Mouse (Mus musculus): ENCODE data around the gene Mapk11.
A peak's percentile ranks its signal among the peaks of the same experiment; 100 is the strongest.

Gene Mapk11

GRCm38 (mm10) chr15:89178260-89178860 is 28.9 kb upstream of the Mapk11 start:
- Histone ChIP-seq H3K27me3 (ENCODE audit: control insufficient read depth, insufficient read depth, low read length, poor library complexity, severe bottlenecking) (no peaks in the 10 kb centered on the region), H3K36me3 (ENCODE audit: control insufficient read depth, insufficient read depth, low read length, poor library complexity, severe bottlenecking) (no peaks in the 10 kb centered on the region)
- no peak for DNase-seq (ENCODE audit: low read depth, low spot score)

- peak; percentile 53 for DNase-seq (ENCODE audit: low read depth, low spot score)
- Histone ChIP-seq H3K27me3 (ENCODE audit: control insufficient read depth, insufficient read depth, low read length, poor library complexity, severe bottlenecking) (no peaks in the 10 kb centered on the region), H3K36me3 (ENCODE audit: control insufficient read depth, insufficient read depth, low read length, poor library complexity, severe bottlenecking) (no peaks in the 10 kb centered on the region)
Measured at GRCm38 (mm10) chr15:89177576-89178259, 28.3 kb upstream of the Mapk11 start.

- H3K27me3 ChIP-seq (ENCODE audit: control insufficient read depth, insufficient read depth, low read length, poor library complexity, severe bottlenecking) = no peaks in the 10 kb centered on the region
- no peaks in the 10 kb centered on the region for H3K36me3 ChIP-seq (ENCODE audit: control insufficient read depth, insufficient read depth, low read length, poor library complexity, severe bottlenecking)
- DNase-seq (ENCODE audit: low read depth, low spot score) = peak; percentile 53
Measured at GRCm38 (mm10) chr15:89177121-89177520, 27.7 kb upstream of the Mapk11 start.

GRCm38 (mm10) chr15:89175411-89176155 is 26.2 kb upstream of the Mapk11 start:
- H3K36me3 ChIP-seq (ENCODE audit: control insufficient read depth, insufficient read depth, low read length, poor library complexity, severe bottlenecking) = no peaks in the 10 kb centered on the region
- DNase-seq (ENCODE audit: low read depth, low spot score) = no peak
- no peaks in the 10 kb centered on the region for H3K27me3 ChIP-seq (ENCODE audit: control insufficient read depth, insufficient read depth, low read length, poor library complexity, severe bottlenecking)

DNA sequence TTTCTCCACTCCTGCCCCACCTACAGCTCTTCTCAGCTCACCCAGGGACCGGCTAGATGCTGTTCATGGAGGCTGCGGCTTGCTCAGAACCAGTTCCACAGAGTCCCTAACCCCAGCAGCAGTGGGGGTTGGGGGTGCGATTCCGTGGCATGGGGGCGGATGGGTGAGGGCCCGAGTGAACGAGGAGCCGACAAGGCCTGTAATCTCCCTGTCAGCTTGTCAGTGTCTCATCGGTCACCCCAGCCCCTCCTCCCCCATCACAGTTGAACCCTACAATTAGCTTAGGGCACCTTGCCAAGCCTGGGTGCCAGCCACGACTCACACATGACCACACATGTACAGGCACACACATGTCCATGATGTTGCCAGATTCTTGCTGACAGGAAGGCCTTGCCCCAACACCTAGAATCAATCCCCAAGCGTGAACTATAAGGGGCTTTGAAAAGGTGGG is 25.5 kb upstream of the Mapk11 start:
- no peaks in the 10 kb centered on the region for H3K27me3 ChIP-seq (ENCODE audit: control insufficient read depth, insufficient read depth, low read length, poor library complexity, severe bottlenecking)
- no peak for DNase-seq (ENCODE audit: low read depth, low spot score)
- H3K36me3 ChIP-seq (ENCODE audit: control insufficient read depth, insufficient read depth, low read length, poor library complexity, severe bottlenecking) = no peaks in the 10 kb centered on the region

- H3K27me3 ChIP-seq (ENCODE audit: control insufficient read depth, insufficient read depth, low read length, poor library complexity, severe bottlenecking) = no peaks in the 10 kb centered on the region
- DNase-seq (ENCODE audit: low read depth, low spot score) = peak; percentile 40
- no peaks in the 10 kb centered on the region for H3K36me3 ChIP-seq (ENCODE audit: control insufficient read depth, insufficient read depth, low read length, poor library complexity, severe bottlenecking)
Measured at GRCm38 (mm10) chr15:89173906-89174214, 24.4 kb upstream of the Mapk11 start.

DNA sequence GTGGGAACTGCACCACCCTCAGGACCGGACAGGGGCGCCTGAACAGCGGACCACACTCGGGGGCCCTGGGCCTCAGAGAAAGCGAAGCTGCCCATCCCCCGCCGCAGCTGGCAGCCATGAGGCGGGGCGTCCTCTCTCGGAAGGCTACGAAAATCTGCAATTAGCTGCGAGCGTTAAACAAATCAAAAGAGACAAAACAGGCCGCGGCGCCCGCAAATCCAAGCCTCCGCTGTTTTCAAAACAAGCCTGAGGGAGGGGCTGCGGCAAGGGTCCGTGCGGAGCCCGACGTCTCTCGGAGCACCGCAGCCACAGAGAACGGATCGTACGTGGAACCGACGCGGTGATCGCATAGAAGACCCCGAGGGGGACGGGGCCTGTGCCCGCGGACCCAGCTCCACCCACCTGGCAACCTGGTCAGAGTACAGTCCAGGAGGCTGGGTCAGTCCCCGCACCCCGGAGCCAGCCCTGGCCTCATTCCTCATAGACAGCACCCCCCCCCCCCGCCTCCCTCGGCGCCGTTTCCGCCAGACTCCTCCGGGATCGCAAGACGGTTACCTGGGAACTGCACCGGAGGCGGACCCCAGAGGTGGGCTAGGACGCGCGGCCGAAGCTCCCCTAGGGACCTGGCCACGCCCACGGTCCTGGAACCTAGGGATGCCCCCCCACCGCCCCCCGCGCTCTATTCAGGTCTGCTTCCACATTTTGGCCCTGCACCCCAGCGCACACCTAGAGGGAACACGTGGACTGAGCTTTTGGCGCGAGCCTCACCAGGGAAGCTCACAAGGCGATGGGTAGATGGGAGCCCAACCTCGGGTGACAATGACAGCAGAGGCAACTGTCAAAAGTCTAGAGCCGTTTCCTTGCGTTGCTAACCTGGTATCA is 23.8 kb upstream of the Mapk11 start:
- DNase-seq (ENCODE audit: low read depth, low spot score) = peak; percentile 43
- Histone ChIP-seq H3K36me3 (ENCODE audit: control insufficient read depth, insufficient read depth, low read length, poor library complexity, severe bottlenecking) (no peaks in the 10 kb centered on the region), H3K27me3 (ENCODE audit: control insufficient read depth, insufficient read depth, low read length, poor library complexity, severe bottlenecking) (no peaks in the 10 kb centered on the region)

- DNase-seq (ENCODE audit: low read depth, low spot score) = peak; percentile 26
- H3K36me3 ChIP-seq (ENCODE audit: control insufficient read depth, insufficient read depth, low read length, poor library complexity, severe bottlenecking) = 0 out of 2 replicates have a peak, but pooled peaks cover 1% of the 10 kb centered on the region
- H3K27me3 ChIP-seq (ENCODE audit: control insufficient read depth, insufficient read depth, low read length, poor library complexity, severe bottlenecking) = no peaks in the 10 kb centered on the region
Measured at GRCm38 (mm10) chr15:89172276-89172935, 23.0 kb upstream of the Mapk11 start.

DNA sequence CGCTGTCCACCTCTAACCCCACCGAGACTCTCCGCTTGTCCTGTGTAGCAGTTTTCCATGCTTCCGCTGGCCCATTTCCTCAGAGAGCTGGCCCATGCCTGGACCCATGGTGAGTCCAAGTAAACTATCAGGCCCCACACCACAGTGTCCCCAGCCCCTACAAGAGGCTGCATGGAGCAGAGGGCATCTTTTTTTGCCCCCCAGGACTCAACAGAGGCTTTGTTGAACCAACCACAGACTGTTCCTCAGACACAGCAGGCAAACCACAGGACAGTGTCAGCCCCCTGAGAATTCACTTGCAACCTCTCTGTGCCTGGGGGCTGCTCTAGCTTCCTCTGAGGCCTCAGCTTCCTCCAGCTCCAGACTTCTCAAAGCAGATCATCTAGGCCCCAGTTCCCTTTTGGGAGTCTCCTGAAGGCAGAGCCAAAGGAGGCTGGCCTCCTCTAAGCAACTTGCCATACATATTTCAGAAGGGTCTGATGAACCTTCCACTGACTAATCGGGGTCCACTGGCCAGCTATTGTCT is 22.2 kb upstream of the Mapk11 start:
- DNase-seq (ENCODE audit: low read depth, low spot score) = no peak
- Histone ChIP-seq H3K27me3 (ENCODE audit: control insufficient read depth, insufficient read depth, low read length, poor library complexity, severe bottlenecking) (no peaks in the 10 kb centered on the region), H3K36me3 (ENCODE audit: control insufficient read depth, insufficient read depth, low read length, poor library complexity, severe bottlenecking) (0 out of 2 replicates have a peak, but pooled peaks cover 1% of the 10 kb centered on the region)

DNA sequence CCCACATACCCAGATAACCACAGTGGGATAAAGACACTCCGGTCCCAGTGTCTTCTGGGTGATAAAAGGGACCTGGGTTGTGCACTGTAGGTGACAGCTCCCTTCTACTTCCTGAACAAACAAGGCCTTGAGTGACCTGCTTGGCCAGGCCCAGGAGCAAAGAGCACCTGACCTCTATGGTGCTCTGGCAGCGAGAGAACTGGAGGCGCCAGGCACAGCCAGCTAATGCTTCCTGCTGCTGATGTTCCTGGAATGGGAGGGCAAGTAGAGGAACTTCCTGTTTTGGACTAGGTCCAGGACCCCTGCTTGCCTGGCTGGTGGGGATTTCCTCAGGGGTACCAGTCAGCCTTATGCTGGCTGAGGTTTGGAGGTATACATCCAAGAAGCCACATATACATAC is 20.7 kb upstream of the Mapk11 start:
- no peak for DNase-seq (ENCODE audit: low read depth, low spot score)
- Histone ChIP-seq H3K27me3 (ENCODE audit: control insufficient read depth, insufficient read depth, low read length, poor library complexity, severe bottlenecking) (no peaks in the 10 kb centered on the region), H3K36me3 (ENCODE audit: control insufficient read depth, insufficient read depth, low read length, poor library complexity, severe bottlenecking) (0 out of 2 replicates have a peak, but pooled peaks cover 1% of the 10 kb centered on the region)

DNA sequence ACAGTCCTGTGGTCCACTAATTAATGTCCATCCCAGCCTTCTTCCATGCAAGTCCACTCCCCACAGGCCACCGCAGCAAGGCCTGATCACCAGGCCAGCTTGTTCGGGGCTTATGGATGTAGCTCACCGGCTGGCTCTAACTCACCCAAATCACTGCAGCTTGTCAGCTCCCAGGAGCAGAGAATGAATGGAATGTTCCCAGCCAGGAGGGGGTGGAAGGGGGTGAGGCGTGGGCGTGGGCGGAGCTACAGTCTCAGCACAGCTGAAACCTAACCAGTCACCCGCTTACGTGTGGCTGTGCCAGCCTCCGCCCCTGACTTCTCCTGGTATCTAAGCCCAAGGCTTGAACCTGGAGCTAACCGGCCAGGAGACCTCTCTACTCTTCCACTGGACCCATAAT is 20.0 kb upstream of the Mapk11 start:
- no peak for DNase-seq (ENCODE audit: low read depth, low spot score)
- Histone ChIP-seq H3K36me3 (ENCODE audit: control insufficient read depth, insufficient read depth, low read length, poor library complexity, severe bottlenecking) (0 out of 2 replicates have a peak, but pooled peaks cover 1% of the 10 kb centered on the region), H3K27me3 (ENCODE audit: control insufficient read depth, insufficient read depth, low read length, poor library complexity, severe bottlenecking) (no peaks in the 10 kb centered on the region)

GRCm38 (mm10) chr15:89168922-89169321 is 19.5 kb upstream of the Mapk11 start:
- Histone ChIP-seq H3K27me3 (ENCODE audit: control insufficient read depth, insufficient read depth, low read length, poor library complexity, severe bottlenecking) (no peaks in the 10 kb centered on the region), H3K36me3 (ENCODE audit: control insufficient read depth, insufficient read depth, low read length, poor library complexity, severe bottlenecking) (0 out of 2 replicates have a peak, but pooled peaks cover 1% of the 10 kb centered on the region)
- DNase-seq (ENCODE audit: low read depth, low spot score) = no peak

GRCm38 (mm10) chr15:89165478-89165877 is 16.1 kb upstream of the Mapk11 start:
- Histone ChIP-seq H3K27me3 (ENCODE audit: control insufficient read depth, insufficient read depth, low read length, poor library complexity, severe bottlenecking) (no peaks in the 10 kb centered on the region), H3K36me3 (ENCODE audit: control insufficient read depth, insufficient read depth, low read length, poor library complexity, severe bottlenecking) (0 out of 2 replicates have a peak, but pooled peaks cover 1% of the 10 kb centered on the region)
- DNase-seq (ENCODE audit: low read depth, low spot score) = no peak

GRCm38 (mm10) chr15:89161397-89161796 is 12.0 kb upstream of the Mapk11 start:
- no peaks in the 10 kb centered on the region for H3K27me3 ChIP-seq (ENCODE audit: control insufficient read depth, insufficient read depth, low read length, poor library complexity, severe bottlenecking)
- DNase-seq (ENCODE audit: low read depth, low spot score) = no peak
- no peaks in the 10 kb centered on the region for H3K36me3 ChIP-seq (ENCODE audit: control insufficient read depth, insufficient read depth, low read length, poor library complexity, severe bottlenecking)

Data from splenic B cell, adult 2 months (primary cell).